In the genomic region with DNA sequence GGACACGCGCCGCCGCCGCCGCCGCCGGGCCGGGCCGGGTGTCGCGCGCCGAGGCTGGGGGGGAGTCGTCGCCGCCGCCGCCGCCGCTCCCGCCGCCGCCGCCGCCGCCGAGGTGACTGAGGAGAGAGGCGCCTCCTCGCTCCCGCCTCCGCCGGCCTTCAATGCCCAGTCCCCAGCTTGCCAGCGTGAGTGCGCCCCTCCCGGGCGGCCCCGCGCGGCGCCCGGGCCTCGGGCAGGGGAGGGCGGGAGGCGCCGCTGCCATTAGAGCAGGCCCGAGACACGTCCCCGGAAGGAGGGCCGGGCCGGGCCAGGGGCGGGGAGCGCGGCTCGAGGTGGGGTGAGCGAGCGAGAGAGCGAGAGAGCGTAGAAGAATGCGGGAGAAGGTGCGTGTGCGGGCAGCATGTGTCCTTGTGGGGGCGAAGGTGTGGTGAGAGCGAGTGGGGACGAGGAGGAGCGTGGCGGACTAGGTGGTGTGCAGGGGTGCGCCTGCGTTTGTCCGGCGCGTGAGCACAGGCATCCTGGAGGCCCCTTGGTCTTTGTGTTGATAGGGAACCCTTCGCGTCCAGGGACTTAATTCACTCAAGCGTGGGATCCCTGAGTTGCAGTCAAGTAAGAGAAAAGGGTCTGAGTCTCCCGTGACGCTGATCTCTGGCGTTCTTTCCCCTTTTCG, we compare ENCODE assay signal across 8 mouse cellular contexts. TPM values are rescaled to one million over a fixed set of nuclear protein-coding genes. Genes with fewer than 3 reads are reported as not detected.
DNase-seq lines count a peak whose midpoint lies in the region; ATAC-seq and TF ChIP-seq lines count a peak whose summit lies in the region.

No protein-coding gene starts in this region.

- peak overlapping the region; percentile 90 for H3K27ac ChIP-seq in cortical plate, adult 2 months (ENCODE audit: insufficient read depth, low read length)

- intact Hi-C loops in gastrocnemius, postnatal 14 days (cut with DNase I; ENCODE audit: low total_unique reads): no loop called here
- intact Hi-C loops in left cerebral cortex, postnatal 25 days (cut with DNase I): loop anchor here (5.0 kb wide), 2 partner anchors 62 to 162 kb away; a partner anchor contains a TSS

- peak; percentile 81 for DNase-seq in ZHBTc4 (ENCODE audit: low read depth, low spot score)
- DNase-seq in gastrocnemius, postnatal 14 days: peak; percentile 81
- peak; percentile 59 to 68 for DNase-seq in left cerebral cortex, postnatal 25 days (ENCODE audit: low spot score in 2 of 2)
- DNase-seq in right cerebral cortex, postnatal 10 days (ENCODE audit: low spot score in 2 of 2): peak; percentile 69 to 72
- peak; percentile 81 for DNase-seq in urinary bladder, postnatal 14 days (ENCODE audit: low spot score)

- TF ChIP-seq POLR2A in cortical plate, adult 2 months (IDR thresholded peaks at IDR 0.05; ENCODE audit: extremely low read depth, insufficient read depth, low read length): no peak

- peaks cover 12% of the 10 kb centered on the region for H3K4me1 ChIP-seq in cortical plate, adult 2 months (ENCODE audit: control insufficient read depth, insufficient read depth, low read length)

- no peak for TF ChIP-seq CTCF in cortical plate, adult 2 months (IDR thresholded peaks at IDR 0.05; ENCODE audit: extremely low read depth, insufficient read depth, low read length)

- H3K4me3 ChIP-seq in cortical plate, adult 2 months (ENCODE audit: insufficient read depth, low read length): peak overlapping the region; percentile 97

- peak; percentile 27 for ATAC-seq in inflammation-experienced regulatory T-cells, adult 6 months
- ATAC-seq in megakaryocyte-erythroid progenitor cell, adult 5-6 weeks (replicated peaks; ENCODE audit: low FRiP score, low TSS enrichment, poor library complexity, severe bottlenecking): peak; percentile 50

RNA-seq across cellular contexts. Expression of a gene that starts 9.5 kb away (rescaled TPM):
- polyA plus RNA-seq in cortical plate, adult 2 months (2012; rRNA removed): 83.2 and 87.8 TPM in 2 replicates
- total RNA-seq in gastrocnemius, postnatal 14 days (2021): 100 to 1,000 TPM; 515 to 580 TPM
- polyA plus RNA-seq in inflammation-experienced regulatory T-cells, adult 6 months (2017; shearing (Covaris generic)): 1,000 to 10,000 TPM; 1,860 to 2,586 (median 2,027) TPM
- total RNA-seq in left cerebral cortex, postnatal 25 days (2021): 100 to 1,000 TPM; 115 to 138 TPM
- 168 and 313 TPM in 2 replicates for total RNA-seq in megakaryocyte-erythroid progenitor cell, adult 5-6 weeks (2014; fragmentation: Nextera tagmentation)
- 419 and 540 TPM in 2 replicates for total RNA-seq in megakaryocyte-erythroid progenitor cell, adult 5-6 weeks (2017)

Comparison
In these comparisons a context has a peak if more than half of its experiments do, and no peak if none do; other contexts are left out.
1. Peak in every context shown above with its lines: DNase-seq, ATAC-seq, H3K4me3 ChIP-seq and H3K27ac ChIP-seq.